Mouse (Mus musculus): ENCODE results near the gene Psen1.

DNA sequence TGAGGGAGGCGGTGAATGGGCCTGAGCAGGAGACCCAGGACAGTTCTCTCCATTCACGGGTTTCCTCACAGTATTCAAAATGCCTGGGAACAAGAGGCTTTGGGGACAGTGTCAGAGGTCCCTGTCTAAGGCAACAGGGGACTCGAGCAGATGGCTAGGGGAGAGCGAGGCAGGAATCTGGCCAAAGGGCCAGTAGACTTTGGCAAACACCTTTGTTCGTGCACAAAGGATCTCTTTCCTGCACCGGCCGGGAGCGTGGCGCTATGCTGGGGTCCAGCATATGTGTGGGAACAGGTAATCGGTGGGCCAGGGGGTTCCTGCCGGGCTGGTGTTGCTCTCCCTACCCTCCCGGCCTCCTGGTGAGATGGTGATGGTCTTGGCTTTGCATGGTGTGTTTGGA, 87.7 kb downstream of the Psen1 start:
- no peak for TF ChIP-seq CTCF (IDR thresholded peaks at IDR 0.05)
- no peak for TF ChIP-seq EP300 (IDR thresholded peaks at IDR 0.05)
